Mouse (Mus musculus) myocyte (in vitro differentiated cells): ENCODE measurements around the gene Mapk8ip1.

Experiments
- E2F4 ChIP-seq: IDR thresholded peaks from one replicate; pipeline ENCODE4 v1.6.1; 2011; ENCODE audit warnings: mild to moderate bottlenecking, control low read depth, moderate library complexity; ENCODE audit not compliant: insufficient read depth
- MAX ChIP-seq: IDR thresholded peaks from one replicate; pipeline ENCODE4 v1.6.1; 2011; ENCODE audit warnings: low read depth, mild to moderate bottlenecking, control low read depth
- MYOG ChIP-seq, 3 experiments: IDR thresholded peaks; one replicate each; pipeline ENCODE4 v1.6.1; 2011; ENCODE audit warnings: control low read depth in 2 of 3, low read depth in 2 of 3, mild to moderate bottlenecking in 2 of 3; ENCODE audit not compliant: insufficient read length in 2 of 3, control insufficient read depth in 1 of 3, insufficient read depth in 1 of 3
- POLR2A ChIP-seq: IDR thresholded peaks from one replicate; pipeline ENCODE4 v1.6.1; 2011; ENCODE audit warnings: low read depth, mild to moderate bottlenecking, control low read depth, moderate library complexity; ENCODE audit not compliant: insufficient read length
- POLR2AphosphoS2 ChIP-seq: IDR thresholded peaks from one replicate; pipeline ENCODE4 v1.6.1; 2011; ENCODE audit warnings: low read depth, control low read depth; ENCODE audit not compliant: insufficient read length
- SRF ChIP-seq: IDR thresholded peaks from one replicate; pipeline ENCODE4 v1.6.1; 2011; ENCODE audit warnings: low read depth; ENCODE audit not compliant: control insufficient read depth, insufficient read length
- TCF12 ChIP-seq: IDR thresholded peaks from one replicate; pipeline ENCODE4 v1.6.1; 2011; ENCODE audit warnings: mild to moderate bottlenecking, control low read depth; ENCODE audit not compliant: poor library complexity, insufficient read depth, severe bottlenecking
- TCF3 ChIP-seq: IDR thresholded peaks from one replicate; pipeline ENCODE4 v1.6.1; 2011; ENCODE audit warnings: low read depth, control low read depth; ENCODE audit not compliant: insufficient read length
- USF1 ChIP-seq: IDR thresholded peaks from one replicate; pipeline ENCODE4 v1.6.1; 2011; ENCODE audit warnings: low read depth, mild to moderate bottlenecking, control low read depth, moderate library complexity

DNA sequence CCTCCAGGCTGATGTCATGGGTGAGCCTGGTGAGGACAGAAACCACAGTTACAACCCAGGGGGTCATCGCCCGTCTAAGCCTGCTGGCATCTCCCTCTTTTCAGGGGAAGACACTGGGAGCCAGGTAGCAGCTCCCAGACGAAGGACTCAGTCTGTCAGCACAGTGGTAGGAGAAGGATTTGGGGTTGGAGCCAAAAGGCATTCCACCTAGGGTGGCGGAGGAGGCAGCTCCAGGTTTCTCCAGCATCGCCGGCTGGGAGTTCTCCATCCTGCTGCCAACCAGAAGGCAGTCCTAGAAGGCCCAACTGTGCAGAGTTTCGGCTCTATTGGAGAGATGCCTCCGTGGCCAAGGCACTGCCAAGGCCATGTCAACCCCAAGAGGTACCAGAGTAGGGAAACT lies 9.9 kb downstream of the Mapk8ip1 start:
- TF ChIP-seq POLR2AphosphoS2 (no peak), TCF3 (no peak), TCF12 (no peak), POLR2A (no peak), SRF (no peak), MAX (no peak), E2F4 (no peak), USF1 (no peak), MYOG (IDR thresholded peaks at IDR 0.05; ENCODE audit: control insufficient read depth in 1 of 3, insufficient read depth in 1 of 3, insufficient read length in 2 of 3, low read depth in 2 of 3) (no peak)
